Mouse (Mus musculus) gastrocnemius, adult 2 months (tissue): ENCODE data around the gene Fosl1. TPM values are rescaled to one million over a fixed set of nuclear protein-coding genes. Genes with fewer than 3 reads are reported as not detected.
"Not testable (repeated sequence)": the region's sequence is repeated elsewhere in the genome, so short reads cannot be mapped to it uniquely, and the experiment has no call there.

Experiments
- DNase-seq: peaks from one replicate; pipeline ENCODE4 v3.0.0; 2022
- H3K27ac ChIP-seq: fragments of 200-600 bp; 2 replicates; pipeline ENCODE4 v1.8.1; 2022; ENCODE audit warnings: mild to moderate bottlenecking
- H3K4me3 ChIP-seq: fragments of 200-600 bp; 2 replicates; pipeline ENCODE4 v1.8.1; 2022; ENCODE audit warnings: mild to moderate bottlenecking, moderate library complexity
- CTCF ChIP-seq: fragments of 200-600 bp; IDR thresholded peaks from 2 replicates; pipeline ENCODE4 v1.8.1; 2022; ENCODE audit warnings: antibody characterized with exemption, mild to moderate bottlenecking, moderate library complexity
- intact Hi-C: fragments of 180-260 bp; cut with DNase I; formaldehyde crosslinking; loops from one replicate; pipeline ENCODE4 v1.15.1; 2025
- long read RNA-seq, 2 experiments: library from polyadenylated mRNA; stranded (forward); transcript quantifications; one replicate each; pipeline ENCODE4 v2.0.0; 2021
- total RNA-seq, 2 experiments: library from RNA; stranded (reverse); gene quantifications; 2 replicates each; pipeline ENCODE4 v1.2.3; 2021

The Fosl1 gene
- total RNA-seq: not detected
- long read RNA-seq, experiment 1: 0 reads
- long read RNA-seq, experiment 2: 0 reads

DNA sequence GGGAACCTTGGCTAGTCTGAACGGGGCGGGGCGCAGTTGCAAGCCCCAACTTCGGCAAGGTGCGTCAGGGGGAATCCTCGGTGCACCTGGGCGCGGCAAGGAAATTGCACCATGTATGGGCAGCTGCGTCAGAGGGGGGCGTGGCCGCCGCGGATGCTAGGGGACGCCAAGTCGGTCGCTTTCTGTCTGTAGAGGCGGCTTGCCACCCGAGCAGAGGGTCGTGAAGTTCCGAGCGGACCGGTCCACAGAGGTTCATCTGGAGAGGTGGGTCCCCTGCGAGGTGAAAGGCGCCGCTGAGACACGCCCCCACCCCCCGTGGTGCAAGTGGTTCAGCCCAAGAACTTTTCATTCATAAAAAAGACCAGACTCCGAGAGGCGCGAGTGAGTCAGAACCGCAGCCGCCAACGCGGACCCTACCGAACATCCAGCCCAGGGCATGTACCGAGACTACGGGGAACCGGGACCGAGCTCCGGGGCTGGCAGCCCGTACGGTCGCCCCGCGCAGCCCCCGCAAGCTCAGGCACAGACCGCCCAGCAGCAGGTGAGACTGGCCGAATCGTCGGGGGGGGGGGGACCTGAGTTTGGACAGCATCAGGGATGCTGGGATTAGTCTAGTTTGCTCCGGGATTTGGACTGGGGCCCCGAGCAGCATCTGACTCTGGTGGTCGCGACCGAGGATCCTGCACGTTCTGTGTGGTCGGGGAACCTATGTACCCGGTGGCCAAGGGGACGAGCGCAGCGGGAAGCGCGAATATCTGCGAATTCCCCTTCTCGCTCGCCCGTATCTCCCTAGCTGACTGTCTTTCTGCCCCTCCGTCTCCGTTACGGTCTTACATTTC, at the start of gene Fosl1:
Gene Fosl1, plus strand, starts transcription at position 33 of the 839 bp plus-strand sequence.
- no peak for TF ChIP-seq CTCF
- peak within 1 kb of the TSS; percentile 70 for H3K4me3 ChIP-seq
- intact Hi-C loops: no loop called here
- no peak within 1 kb of the TSS for H3K27ac ChIP-seq
- peak; percentile 72 for DNase-seq

GRCm38 (mm10) chr19:5401073-5401472, 46.3 kb upstream of the Fosl1 start:
- H3K27ac ChIP-seq, intact Hi-C loops, DNase-seq, H3K4me3 ChIP-seq: not testable (repeated sequence)

DNA sequence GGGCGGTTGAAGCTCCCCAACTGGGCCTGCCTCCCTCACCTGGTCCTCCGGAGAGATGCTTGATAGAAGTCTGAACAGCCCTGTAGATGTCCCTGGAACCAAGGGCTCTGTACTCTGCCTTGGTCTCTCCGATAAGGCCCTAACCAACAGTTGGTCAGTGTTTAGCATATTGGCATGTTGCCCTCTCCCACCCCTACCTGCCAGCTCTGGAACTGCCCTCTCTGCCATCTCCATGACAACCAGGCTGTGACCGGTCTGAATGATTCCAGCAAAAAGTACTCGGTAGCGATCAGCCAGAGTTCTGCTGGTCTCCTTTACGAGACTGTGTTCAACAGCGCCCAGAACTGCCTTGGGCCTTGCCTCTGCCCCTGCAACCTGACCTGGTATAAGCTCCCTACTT, 45.1 kb upstream of the Fosl1 start, which contains the start of gene Tsga10ip:
Gene Tsga10ip, minus strand, starts transcription at position 234 of the 400 bp plus-strand sequence.
- Histone ChIP-seq H3K4me3 (no peak within 1 kb of the TSS), H3K27ac (no peak within 1 kb of the TSS)
- intact Hi-C loops: no loop called here
- TF ChIP-seq CTCF: no peak
- DNase-seq: no peak

GRCm38 (mm10) chr19:5405924-5406323, 41.4 kb upstream of the Fosl1 start:
- TF ChIP-seq CTCF: no peak
- intact Hi-C loops: loop anchor here (5.0 kb wide), 1 partner anchor 81 kb away; the partner anchor contains the start of gene Mus81
- peak overlapping the region; percentile 88 for H3K27ac ChIP-seq

GRCm38 (mm10) chr19:5406531-5407126, 40.7 kb upstream of the Fosl1 start:
- DNase-seq: peak; percentile 62
- Histone ChIP-seq H3K4me3 (peak overlapping the region; percentile 78), H3K27ac (peak overlapping the region; percentile 98)
- intact Hi-C loops: loop anchor here (5.0 kb wide), 1 partner anchor 81 kb away; the partner anchor contains the start of gene Mus81

More at GRCm38 (mm10) chr19:5405924-5406323, 41.4 kb upstream of the Fosl1 start:
- H3K4me3 ChIP-seq: peak overlapping the region; percentile 66
- DNase-seq: no peak

DNA sequence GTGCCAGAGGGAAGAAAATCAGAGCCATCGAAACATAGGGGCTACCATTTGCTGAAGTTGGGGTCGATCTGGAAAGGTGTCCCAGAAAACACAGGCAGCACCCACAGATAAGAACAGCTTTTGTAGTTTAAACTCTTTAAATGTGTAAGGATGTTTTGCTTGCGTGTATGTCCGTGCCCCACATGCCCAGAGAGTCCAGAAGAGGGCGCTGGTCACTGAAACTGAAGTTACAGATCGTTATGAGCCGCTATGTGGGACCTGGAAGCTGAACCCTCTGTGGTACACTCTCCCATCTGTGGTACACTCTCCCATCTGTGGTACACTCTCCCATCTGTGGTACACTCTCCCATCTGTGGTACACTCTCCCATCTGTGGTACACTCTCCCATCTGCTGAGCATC, 40.2 kb upstream of the Fosl1 start:
- intact Hi-C loops: loop anchor here (5.0 kb wide), 1 partner anchor 80 kb away; the partner anchor contains the start of gene Mus81
- Histone ChIP-seq H3K4me3 (peak overlapping the region; percentile 78), H3K27ac (peak overlapping the region; percentile 98)
- TF ChIP-seq CTCF: peak; percentile 75
- peak; percentile 79 for DNase-seq

GRCm38 (mm10) chr19:5408057-5409001, 39.0 kb upstream of the Fosl1 start:
- Histone ChIP-seq H3K4me3 (peak overlapping the region; percentile 78), H3K27ac (peak overlapping the region; percentile 98)
- no peak for DNase-seq
- intact Hi-C loops: loop anchor here (2.0 to 5.0 kb wide), 2 partner anchors 16 to 79 kb away; partner anchors contain the start of genes AI837181, Drap1 and Mus81
- no peak for TF ChIP-seq CTCF

- Histone ChIP-seq H3K4me3 (peak overlapping the region; percentile 78), H3K27ac (peak overlapping the region; percentile 98)
- DNase-seq: peak; percentile 64
- TF ChIP-seq CTCF: no peak
- intact Hi-C loops: loop anchor here (2.0 to 5.0 kb wide), 2 partner anchors 16 to 78 kb away; partner anchors contain the start of genes AI837181, Drap1 and Mus81
Measured at GRCm38 (mm10) chr19:5409068-5409467, 38.3 kb upstream of the Fosl1 start.

DNA sequence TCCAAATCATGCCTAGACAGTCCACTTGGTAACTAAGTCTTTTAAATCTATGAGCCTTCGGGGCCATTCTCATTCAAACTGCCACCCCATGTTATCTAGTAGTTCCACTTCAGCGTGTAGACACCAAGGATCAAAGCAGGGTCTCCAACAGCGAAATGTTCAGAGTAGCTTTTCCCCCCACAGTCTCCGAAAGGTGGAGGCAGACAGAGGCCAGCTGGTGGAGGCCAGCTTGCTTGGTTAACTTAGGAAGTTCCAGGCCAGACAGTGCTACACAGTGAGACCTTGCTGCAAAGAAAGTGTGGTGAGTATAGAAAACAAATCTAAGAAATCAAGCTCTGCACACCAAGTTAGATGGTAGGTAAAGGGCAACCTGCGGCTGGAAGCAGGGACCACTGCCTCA, 36.7 kb upstream of the Fosl1 start:
- no peak for DNase-seq
- intact Hi-C loops: no loop called here
- TF ChIP-seq CTCF: no peak
- Histone ChIP-seq H3K4me3 (peak overlapping the region; percentile 73), H3K27ac (peak overlapping the region; percentile 91)

- TF ChIP-seq CTCF: no peak
- Histone ChIP-seq H3K4me3 (peak overlapping the region; percentile 73), H3K27ac (peak overlapping the region; percentile 91)
- peak; percentile 79 for DNase-seq
- intact Hi-C loops: no loop called here
Measured at GRCm38 (mm10) chr19:5411961-5412360, 35.4 kb upstream of the Fosl1 start.

- peak overlapping the region; percentile 86 for H3K27ac ChIP-seq
- DNase-seq: no peak
- H3K4me3 ChIP-seq: no peak overlapping the region
- TF ChIP-seq CTCF: no peak
- intact Hi-C loops: no loop called here
Measured at GRCm38 (mm10) chr19:5413840-5414239, 33.5 kb upstream of the Fosl1 start.

DNA sequence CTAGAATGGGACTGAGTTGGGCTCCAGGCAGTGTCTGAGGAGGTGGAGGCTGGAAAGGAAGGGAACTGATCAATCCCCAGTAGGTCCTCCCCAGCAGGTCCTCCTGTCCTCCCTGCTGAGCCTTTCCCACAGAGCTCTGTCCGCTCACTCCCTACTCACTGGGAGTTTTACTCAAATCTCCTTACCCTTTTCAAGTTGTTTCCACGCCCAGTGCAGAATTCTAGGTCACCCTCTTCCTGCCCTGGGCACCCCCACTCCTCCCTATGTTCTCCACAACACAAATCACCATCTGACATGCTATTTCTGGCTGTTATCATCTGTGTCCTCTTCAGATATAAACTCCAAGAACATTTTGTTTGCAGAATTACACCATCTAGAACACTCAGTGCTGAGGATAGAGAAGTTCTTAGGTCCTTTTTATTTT, 32.8 kb upstream of the Fosl1 start:
- peak overlapping the region; percentile 86 for H3K27ac ChIP-seq

More for the DNA sequence above, 32.8 kb upstream of the Fosl1 start:
- TF ChIP-seq CTCF: no peak
- DNase-seq: peak; percentile 65
- peak overlapping the region; percentile 31 for H3K4me3 ChIP-seq
- intact Hi-C loops: no loop called here
